Mouse (Mus musculus): Measurements from ENCODE around the gene Gm5169. TPM values are rescaled to one million over a fixed set of nuclear protein-coding genes. Genes with fewer than 3 reads are reported as not detected.
"Not testable (repeated sequence)": the region's sequence is repeated elsewhere in the genome, so short reads cannot be mapped to it uniquely, and the experiment has no call there.

The Gm5169 gene
- polyA plus RNA-seq (2014; fragmentation: Nextera tagmentation; extraction: Ambion mirVana): not detected in 2 replicates

- ATAC-seq (replicated peaks; ENCODE audit: low FRiP score, low TSS enrichment, low read depth); H3K27ac ChIP-seq (ENCODE audit: low read depth); H3K27me3 ChIP-seq (replicated peaks; ENCODE audit: control insufficient read depth, insufficient read depth, low read length); H3K36me3 ChIP-seq (ENCODE audit: control insufficient read depth, insufficient read depth, low read length); H3K4me3 ChIP-seq (ENCODE audit: low read depth, low read length); H3K4me2 ChIP-seq (ENCODE audit: low read length); H3K9me3 ChIP-seq (ENCODE audit: control insufficient read depth, low read length); DNase-seq (ENCODE audit: low spot score); H3K4me1 ChIP-seq (replicated peaks; ENCODE audit: control insufficient read depth, insufficient read depth, low read length); H3K9ac ChIP-seq (ENCODE audit: low read length): not testable (repeated sequence)
- WGBS: no CpG with 5 or more reads among the region's 6 CpGs
Measured at GRCm38 (mm10) chrX:25301355-25301754, at the start of gene Gm5169. Gene Gm5169 (minus strand): TSS chrX:25301455.

GRCm38 (mm10) chrX:25347424-25347823 lies 46.2 kb upstream of the Gm5169 start:
- H3K9me3 ChIP-seq (ENCODE audit: control insufficient read depth, low read length): not testable (repeated sequence)
- 94% methylated on average over 12 of the region's 15 CpGs for WGBS

More at GRCm38 (mm10) chrX:25347424-25347823, 46.2 kb upstream of the Gm5169 start:
- not testable (repeated sequence) for H3K4me1 ChIP-seq (replicated peaks; ENCODE audit: control insufficient read depth, insufficient read depth, low read length); H3K9ac ChIP-seq (ENCODE audit: low read length); H3K36me3 ChIP-seq (ENCODE audit: control insufficient read depth, insufficient read depth, low read length); H3K27ac ChIP-seq (ENCODE audit: low read depth); H3K27me3 ChIP-seq (replicated peaks; ENCODE audit: control insufficient read depth, insufficient read depth, low read length); ATAC-seq (replicated peaks; ENCODE audit: low FRiP score, low TSS enrichment, low read depth); H3K4me2 ChIP-seq (ENCODE audit: low read length); H3K4me3 ChIP-seq (ENCODE audit: low read depth, low read length); DNase-seq (ENCODE audit: low spot score)
